Mouse (Mus musculus): ENCODE measurements around the gene Rps6ka4.

Rps6ka4 gene

DNA sequence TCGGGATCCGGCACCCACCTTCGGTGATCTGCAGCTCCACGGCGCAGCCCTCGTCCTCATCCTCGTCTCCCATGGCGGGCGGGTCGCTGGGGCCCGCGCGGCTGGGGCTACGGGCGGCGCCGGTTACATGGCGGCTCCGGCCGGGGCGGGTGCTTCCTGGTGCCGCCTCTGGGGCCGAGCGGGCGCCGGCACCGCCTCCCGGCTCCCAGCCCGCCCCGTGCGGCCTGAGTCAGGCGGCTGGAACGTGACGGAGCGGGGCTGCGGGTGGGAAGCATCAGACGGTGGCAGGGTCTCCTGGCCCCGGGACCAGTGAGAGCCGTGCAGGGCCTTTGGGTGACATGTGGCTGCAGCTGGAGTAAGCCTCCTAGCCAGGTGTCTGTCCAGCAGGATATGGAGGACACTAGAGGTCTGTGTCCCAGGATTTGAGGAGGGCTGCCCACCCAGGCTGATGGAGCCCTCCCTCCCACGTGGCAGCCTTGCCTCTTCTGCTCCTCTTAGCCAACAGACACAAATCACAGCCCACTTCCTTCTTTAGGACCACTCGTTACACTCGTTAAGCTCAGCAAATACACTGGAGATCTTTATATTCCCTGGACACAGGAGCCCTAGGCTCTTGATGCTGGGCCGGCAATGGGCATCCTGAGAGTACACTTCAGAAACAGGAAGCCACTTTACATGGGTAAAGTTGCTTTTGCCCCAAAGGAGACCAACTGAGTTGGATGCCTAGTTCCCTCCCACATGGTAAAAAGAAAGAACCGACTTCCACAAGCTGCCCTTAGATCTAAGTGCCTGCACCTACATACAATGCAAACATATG is at the start of gene Rps6ka4:
Gene Rps6ka4 (minus strand): TSS at position 162 of the 817 bp plus-strand sequence.
- peak; percentile 59 for DNase-seq

DNA sequence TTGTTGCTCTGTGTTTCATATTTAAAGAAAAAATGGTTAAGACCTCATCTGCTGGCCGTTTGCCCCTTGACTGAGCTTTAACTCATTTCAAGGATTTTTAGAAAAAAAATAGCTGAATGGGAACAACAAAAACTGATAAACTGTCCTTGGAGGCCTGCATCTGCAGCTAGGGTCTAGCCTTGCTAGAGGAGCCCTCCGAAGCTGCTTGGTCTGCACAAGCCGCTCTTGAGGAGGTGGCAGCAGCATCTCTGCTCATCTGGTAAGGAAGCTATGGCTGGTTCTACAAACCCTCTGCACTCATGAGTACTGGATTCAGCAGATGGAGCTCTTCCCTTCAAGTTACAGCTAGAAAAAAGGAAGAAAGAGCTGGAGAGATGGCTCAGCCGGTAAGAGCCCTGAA is 37.5 kb upstream of the Rps6ka4 start:
- no peak for DNase-seq

DNA sequence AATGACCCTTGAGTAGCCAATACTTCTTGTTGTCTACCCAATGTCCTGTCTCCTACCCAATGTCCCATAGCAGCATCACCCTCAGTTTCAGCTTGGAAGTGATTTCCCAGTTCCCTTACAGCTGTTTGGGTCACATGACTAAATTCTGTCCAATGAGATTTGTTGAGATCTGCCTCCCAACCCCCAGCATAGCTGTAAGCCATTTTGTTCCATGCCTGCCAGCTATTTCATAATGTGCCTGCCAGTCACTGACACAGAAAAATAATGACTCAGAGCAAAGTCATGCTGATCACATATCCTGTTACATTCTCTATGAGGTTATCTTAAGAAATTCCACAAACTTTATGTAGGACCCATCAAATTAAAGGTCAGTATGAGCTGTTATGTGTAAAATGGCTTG is 36.4 kb upstream of the Rps6ka4 start:
- DNase-seq = no peak

DNA sequence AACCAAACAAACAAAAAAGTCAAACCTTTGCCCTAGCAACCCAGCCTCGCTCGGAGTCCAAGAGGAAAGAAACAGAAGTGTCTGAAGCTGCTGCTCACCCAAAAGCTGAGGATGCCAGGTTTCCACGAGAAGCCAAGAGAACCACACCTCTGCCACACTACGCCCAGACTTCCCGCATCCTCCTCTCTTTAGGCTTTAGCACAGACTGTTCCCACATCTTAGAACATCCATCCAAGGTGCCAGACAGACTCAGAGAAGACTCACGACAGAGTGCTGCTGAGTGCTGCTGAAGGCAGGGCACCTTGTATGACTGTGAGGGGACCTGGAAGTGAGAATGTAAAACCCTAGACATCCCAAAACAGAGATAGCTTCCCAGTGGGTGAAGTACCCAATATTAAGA is 35.4 kb upstream of the Rps6ka4 start:
- DNase-seq = no peak

DNA sequence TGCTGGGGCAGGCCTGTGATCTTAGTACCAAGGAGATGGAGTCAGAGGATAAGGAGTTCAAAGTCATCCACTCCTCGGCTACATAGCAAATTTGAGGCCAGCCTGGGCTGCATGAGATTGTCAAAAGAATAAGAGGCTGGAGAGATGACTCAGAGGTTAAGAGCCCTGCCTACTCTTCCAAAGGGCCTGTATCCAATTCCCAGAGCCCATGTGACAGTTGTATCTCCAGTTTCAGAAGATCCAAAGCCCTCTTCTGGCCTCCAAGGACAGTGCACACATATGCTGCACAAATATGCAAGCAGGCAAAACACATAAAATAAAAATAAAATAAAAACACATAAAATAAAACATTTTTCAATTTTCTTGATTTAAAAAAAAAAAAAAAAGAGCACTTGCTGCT is 33.8 kb upstream of the Rps6ka4 start:
- DNase-seq = no peak

DNA sequence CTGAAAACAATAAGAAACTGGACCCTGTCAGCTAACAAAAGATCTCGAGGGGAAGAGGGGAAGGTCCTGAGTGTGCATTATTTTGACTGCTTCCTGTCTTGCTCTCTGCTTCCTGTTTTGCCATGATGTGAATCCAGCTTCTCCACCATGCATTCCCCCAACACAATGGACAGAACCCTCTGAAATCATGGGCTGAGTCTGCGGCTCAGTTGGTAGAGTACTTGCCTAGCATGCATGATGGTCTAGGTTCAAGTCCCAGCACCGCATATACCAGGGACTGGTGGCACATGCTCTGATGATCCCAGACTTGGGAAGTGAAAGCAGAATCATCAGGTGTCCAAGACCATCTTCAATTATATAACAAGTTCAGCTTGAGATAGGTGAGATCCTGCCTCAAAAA is 32.3 kb upstream of the Rps6ka4 start:
- DNase-seq = no peak

DNA sequence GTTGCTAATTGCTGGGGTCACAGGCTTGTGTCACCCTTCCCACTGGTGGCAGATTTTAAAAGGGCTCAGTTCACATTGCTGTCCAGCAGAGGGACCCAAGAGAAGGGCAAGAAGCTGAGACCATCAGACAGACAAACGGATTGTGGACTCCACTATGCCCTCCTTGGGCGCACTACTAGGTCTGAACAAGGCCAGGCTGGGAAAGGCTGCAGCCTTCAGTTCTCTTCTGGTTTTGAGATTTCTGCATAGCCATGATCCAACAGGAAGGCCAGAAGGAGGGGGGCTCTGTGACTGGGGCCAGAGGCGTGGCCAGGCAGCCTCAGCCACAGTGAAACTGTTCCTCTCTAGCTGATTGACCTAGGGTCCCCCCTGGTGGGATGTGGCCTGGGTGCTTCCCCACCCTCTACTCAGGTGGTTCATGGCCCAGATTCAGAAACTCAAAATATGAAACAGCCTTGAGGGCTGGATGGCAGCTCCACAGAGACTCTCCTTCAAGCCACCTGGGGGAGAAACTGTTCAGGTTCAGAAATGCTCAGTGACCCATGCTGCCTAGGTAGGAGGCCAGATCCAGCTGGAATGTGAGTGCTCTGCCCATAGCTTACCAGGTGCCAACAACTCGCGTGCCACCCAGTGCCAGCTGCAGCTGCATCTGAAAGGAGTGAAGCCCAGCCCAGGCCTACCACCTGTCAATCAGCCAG is 31.3 kb upstream of the Rps6ka4 start:
- DNase-seq = no peak

DNA sequence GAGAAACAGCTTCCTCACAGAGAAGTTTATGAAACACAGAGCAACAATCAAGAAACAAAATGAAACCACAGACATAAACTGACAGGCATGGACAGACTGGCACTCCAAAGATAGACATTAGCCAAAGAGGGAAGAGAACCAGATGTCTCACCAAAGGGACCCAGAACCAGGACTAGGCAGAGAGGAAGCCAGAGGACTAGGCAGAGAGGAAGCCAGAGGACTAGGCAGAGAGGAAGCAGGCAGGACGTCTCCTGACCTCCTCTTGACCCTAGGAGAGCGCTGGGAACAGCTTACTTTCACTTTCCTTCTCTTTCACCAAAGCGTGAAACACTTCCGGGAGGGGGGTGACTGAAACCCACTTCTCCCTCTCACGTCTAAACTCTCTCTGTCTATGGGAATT is 28.9 kb upstream of the Rps6ka4 start:
- DNase-seq = no peak

DNA sequence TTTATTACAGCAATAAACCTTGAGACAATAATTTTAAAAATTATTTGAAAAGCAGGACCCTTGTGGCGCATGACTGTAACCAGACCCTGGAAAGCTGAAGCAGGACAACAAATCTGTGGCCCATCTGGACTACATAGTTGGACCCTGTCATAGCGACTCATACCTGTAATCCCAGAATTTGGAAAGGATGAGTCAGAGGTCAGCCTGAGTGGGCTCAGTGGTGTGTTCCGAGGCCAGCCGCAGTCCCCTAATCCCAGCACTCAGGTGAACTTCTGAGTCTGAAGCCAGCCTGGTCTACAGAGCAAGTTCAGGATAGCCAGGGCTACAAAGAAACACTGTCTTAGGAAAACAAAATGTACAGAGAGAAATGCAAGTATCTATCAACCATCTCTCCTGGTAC is 21.0 kb upstream of the Rps6ka4 start:
- DNase-seq = no peak

DNA sequence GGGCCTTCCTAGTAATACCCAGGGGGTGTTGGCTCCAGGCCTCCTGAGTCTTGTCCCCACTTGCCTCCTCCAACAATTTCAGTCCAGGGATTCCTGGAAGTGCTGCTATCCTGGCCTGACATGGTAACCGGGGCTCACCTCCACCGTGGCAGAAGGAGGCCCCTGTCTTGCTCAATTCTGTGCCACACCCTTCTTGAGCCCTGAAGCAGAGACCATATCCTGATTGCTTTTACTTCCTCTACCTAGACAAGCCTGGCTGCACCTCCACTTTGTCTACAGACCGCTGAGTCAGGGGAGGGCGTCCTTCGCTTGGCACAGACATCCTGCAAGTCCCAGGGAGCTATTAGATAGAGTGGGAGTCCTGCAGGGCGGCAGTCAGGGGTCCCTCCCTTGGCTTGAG is 20.3 kb upstream of the Rps6ka4 start:
- DNase-seq = no peak

DNA sequence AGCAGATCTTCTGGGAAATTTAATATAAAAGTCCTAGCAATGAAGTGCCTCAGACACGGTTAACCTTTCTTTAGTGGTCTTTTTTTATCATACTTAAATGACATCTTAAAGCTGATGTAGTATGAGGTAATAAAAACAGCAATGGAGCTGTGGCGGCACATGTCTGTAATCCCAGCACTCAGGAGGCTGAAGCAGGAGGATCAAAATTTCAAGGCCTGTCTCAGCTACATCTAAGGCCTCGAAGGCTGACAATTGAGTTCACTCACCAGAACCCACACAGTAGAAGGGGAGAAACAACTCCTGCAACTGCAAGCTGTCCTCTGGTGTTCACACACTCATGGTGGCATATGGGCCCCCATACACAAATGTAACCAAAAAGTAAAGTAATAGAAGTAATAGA is 19.5 kb upstream of the Rps6ka4 start:
- DNase-seq = no peak

DNA sequence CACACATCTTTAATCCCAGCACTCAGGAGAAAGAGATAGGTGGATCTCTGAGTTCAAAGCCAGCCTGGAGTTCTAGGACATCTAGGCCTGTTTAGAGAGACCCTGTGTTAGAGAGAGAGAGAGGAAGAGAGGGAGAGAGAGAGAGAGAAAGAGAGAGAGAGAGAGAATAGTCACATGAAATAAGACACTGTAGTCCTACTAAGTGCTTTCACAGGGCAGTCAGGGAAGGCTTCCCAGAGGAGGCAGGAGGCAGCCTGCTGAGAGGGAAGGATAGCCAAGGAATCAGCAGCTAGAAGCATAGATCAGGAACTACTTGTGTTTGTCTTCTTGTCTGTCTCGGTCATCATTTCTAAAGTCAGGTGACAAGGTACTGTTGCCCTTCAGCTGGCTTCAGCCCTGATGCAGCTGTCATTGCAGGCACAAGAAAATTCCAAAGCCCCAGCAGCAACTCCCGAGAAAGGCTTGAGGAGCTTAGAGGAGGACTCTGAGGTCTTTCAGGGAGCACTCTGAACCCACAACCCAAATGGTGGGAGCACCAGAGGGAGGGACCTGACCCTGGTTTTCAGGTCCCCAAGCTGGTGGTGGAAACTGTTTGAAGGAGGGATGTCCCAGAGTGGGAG is 18.7 kb upstream of the Rps6ka4 start:
- no peak for DNase-seq

DNA sequence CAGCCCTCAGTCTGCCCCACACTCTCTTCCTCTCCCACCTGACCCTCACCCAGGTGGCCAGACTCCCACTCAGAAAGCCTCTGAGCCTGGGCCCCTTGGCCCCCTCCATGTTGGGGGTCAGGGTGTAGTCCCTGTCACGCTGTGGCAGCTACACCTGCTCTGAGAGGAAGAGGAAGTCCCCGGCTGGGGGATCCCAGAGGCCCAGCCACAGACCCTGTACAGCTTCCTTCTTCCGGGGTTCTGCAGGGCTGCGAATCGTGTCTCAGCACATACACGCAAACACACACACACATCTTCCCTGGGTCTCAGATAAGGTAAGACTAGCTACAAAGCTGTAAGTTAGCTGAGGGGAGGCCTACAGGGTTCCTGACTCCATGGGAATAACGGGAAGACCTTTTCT is 17.6 kb upstream of the Rps6ka4 start, which contains the start of gene Ccdc88b:
Gene Ccdc88b (minus strand): TSS at position 181 of the 400 bp plus-strand sequence.
- DNase-seq = no peak

DNA sequence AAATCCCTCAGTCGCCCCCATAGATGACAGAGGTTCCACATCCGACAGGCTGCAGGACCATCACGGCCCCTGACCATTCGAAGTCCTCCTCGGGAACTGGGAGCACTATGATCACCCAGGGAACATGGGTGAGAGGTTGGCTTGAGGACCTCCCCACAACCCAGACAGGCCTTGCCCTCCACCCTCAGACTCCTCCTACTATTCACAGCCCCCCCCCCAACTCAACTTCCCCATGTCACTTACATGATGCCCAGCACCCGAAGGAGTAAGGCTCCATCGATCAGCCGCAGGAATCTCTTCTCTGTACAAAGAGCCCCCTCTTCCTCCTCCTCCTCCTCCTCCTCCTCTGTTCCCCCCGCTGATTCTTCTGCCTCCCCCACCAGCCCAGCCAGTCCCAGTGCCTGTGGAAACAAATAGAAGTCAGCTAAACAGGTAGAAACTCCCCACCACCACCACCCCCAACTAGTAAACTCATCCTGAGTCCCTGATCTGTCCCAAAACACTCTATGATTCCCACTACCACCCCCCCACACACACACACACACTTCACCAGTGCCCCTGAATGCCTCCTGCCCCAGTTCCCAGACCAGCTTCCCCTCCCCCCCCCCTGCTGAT is 17.1 kb upstream of the Rps6ka4 start:
- no peak for DNase-seq

DNA sequence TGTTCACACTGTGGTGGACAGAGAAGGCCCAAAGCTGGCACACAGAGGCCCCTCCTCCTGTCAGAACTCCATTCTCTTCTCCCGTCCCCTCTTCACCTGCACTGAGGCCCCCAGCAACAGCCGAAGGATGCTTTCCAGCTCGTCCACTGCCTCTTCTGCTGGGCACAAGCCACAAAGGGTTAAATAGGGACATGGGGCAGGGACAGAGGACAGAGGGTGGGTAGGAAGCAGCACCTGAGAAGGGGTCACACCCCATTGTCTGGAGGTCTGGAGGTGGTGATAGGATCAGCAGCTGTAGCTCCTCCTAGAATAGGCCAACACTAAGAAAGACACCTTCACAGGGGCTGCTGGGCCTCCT is 16.5 kb upstream of the Rps6ka4 start:
- DNase-seq = no peak

DNA sequence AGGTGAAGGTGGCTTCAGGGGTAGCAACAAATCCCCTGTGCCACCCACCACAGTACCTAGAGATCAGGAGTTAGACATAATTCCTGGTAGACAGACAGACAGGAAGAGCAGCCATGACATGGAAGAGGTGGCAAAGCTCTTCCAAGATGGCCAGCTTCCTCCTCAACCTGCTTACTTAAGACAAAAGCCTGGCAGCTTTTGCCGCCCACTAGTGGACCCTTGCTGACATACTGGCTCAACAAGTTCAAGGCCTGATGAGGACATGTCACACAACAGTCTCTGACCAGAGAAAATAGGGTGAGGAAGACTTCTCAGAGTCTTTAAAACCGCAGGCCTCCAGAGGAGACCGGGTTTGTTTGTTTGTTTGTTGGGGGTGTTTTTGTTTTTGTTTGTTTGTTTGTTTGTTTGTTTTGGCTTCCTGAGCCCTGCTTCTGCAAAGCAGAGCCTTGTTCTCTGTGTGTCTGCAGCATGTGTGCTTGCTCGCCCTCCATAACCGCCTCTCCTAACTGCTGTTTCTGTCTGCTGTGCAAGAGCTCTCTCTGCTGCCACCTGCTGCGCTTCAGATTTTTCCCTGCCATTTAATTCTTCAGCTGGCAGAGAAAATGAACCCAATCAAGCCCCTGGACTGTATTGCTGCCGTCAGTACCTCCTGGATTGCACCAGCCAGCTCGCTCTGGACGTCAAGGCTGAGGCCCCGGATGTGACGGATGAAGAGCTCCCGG is 16.0 kb upstream of the Rps6ka4 start:
- no peak for DNase-seq

DNA sequence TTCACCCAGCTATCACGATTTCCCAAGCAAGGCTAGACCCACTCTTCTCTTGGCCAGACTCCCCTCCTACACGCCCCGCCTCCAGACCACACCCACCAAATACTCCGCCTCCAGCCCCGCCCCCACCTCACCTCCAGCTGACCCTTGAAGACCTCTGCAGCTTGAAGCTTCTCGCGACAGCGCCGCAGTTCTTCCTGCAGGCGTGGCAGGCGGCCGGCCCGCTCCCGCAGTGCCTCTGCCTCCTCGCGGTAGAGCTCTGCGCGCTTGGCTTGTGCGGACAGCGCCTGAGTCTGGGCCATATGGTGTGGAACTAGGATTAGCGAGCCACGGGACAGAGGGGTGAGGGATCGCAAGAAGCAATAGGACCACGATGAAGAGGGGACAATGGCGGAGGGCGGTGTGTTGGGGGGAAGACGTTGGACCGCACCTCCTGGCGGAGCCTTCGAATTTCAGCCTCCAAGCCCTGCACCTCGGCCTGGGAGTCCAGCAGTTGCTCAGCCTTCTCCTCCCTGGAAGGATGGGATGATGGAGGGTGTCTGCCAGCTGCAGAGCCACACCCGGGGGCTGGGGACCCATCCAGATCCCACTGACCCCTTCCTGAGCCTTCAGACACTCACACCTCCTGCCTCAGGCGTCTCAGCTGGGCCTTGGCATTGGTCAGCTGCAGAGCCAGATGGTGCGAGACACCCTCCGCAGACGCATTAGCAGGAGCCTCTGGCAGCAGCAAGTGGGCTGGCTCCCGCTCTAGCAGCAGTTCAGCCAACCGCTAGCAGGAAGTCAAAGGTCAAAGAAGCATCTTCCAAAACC is 15.0 kb upstream of the Rps6ka4 start:
- peak; percentile 61 for DNase-seq

DNA sequence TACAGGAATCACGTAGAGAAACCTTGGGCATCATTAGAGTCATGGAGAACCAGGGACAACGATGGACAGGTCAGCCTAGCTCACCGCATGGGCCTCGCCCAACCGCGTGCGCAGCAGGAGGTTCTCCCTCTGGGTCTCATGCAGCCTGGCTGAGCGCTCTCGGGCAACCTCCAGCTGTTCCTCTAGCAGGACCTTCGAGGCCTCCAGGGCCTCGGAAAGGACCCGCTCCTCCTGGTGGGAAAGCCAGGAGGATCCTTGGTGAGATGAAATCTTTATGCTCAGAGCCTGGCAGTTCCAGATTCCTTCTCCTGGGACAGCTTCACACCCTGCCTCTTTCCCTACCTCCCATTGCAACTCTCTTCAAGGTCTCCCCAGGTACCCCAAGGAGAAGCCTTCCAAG is 14.2 kb upstream of the Rps6ka4 start:
- DNase-seq = no peak

DNA sequence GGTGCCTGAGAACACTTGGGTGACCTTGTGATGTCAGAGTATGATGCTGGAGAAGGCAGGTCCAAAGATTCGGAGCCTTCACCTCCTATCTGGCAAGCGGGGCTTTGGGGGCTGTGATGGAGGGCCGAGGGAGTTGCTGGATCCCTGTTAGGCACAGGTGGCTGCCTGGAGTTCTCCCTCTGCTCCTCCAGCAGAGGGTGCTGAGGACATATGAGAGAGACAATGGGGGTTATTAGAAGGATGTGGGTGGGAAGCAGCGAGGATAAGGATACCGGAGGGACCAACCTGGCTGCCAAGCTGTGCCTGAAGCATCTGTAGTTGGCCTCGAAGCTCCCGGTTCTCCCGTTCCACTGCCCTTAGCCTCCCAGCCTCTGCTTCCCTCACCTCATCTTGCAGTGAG is 13.5 kb upstream of the Rps6ka4 start:
- no peak for DNase-seq

DNA sequence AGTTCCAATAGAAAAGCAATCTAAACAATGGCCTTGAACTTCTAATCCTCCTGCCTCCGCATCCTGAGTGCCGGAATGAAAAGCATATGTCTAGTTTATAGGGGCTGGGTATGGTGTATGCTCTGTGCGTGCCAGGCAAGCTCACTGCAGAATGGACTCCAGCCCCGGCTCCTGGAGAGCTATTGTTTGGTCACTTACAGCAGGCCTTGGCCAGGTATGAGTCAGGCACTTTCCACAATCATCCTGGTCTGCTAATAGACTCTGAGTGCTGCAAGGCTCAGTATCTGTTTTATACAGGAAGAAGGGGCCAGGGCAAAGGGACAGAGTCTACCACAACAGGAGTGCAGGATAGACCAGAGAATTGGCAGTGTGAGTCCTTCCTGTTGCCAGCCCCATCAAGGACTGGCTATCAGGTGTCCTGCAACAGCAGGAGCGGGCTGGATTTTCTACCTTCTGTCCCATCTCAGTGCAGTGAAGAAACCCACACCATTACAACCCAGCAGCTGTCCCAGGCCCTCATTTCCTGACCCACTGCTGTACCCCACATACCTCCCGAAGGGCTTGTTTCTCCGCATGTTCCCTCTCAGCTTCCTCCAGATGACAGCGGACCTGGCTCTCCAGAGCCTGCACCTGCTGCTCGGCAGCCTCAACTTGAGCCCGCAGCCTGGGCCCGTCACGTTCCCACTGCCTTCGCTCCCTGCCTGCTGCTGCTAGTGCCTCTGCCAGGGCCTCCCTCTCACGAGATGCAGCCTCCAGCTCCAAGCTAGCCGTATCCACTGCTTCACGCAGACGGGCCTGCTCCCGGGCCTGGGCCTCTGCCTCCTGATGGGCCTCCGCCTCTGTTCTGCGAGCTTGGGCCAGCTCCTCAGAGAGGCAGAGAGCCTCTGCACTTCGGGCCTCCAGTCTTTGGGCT is 12.2 kb upstream of the Rps6ka4 start:
- no peak for DNase-seq

DNA sequence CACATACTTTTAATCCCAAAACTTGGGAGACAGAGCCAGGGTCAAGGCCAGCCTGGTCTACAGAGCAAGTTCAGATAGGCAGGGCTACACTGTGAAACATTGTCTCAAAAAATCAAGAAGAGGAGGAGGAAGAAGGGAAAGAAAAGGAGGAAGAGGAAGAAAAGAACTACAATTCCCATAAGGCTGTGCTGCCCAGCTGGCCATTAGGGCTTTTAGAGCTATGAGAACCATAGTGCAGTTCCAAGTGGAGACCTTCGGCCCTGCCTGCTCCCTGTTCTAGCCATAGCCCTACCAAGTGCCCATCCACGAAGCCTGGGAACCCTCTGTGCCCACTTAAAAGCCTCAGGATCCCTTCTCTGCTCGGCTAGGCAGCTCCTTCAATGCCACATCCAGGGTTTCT is 11.1 kb upstream of the Rps6ka4 start:
- DNase-seq = no peak
